Mouse (Mus musculus): Measurements from ENCODE around the gene Olfr385.
"Not testable (repeated sequence)": the region's sequence is repeated elsewhere in the genome, so short reads cannot be mapped to it uniquely, and the experiment has no call there.

The Olfr385 gene

DNA sequence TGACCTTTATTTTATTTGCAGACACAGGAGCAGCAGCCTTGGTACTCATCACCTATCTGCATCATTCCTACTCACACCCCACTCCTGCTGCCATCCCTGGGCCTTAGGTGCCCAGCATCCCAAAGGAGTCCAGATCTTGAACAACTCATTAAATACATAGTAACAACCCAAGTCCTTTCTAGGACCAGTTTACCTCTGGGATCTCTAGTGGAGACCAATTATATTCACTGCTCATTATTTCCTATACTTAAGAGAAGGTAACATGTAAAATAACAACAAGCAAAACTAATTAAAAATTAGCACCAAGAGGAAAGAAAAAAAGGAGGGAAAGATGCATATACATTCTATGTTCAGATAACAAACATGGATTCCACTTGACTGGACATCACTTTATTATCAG, at the start of gene Olfr385:
Gene Olfr385 (minus strand): TSS at position 101 of the 400 bp plus-strand sequence.
- no peak for DNase-seq (ENCODE audit: low spot score)

DNA sequence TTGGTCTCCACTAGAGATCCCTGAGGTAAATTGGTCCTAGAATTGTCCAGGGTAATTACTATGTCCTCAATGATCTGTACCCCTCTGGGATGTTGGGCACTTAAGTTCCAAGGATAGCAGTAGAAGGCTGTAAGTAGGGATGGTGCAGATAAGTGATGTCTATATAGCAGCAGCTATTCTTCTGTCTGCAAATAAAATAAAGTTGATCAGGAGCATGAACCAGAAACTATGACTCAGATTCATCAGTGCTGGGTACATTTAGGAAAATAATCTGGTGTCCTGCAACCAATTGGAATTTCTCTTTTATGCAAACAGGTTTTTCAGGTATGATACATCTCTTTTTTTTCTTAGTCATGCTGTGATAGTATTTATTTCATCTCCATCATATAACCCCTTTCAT, 5.5 kb upstream of the Olfr385 start, which contains the start of gene Olfr384:
Gene Olfr384 (plus strand): TSS at position 301 of the 400 bp plus-strand sequence.
- DNase-seq (ENCODE audit: low spot score): no peak

DNA sequence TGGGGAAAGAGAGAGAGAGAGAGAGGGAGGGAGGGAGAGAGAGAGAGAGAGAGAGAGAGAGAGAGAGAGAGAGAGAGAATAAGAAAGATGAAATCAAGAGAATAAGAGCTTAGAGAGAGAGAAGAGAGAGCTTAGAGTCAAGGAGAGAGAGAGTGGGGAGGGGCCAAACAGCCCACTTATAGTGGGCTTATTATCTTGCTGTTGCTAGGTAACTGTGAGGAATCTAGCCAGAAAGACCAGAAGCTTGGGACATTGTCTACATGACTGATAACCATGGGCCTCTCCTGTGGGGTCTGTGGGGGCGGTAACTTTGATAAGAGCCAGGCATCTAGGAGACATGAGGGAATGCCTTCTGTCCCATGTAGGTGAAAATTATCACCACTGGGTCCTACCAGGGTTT, 9.6 kb downstream of the Olfr385 start:
- DNase-seq (ENCODE audit: low spot score): not testable (repeated sequence)

DNA sequence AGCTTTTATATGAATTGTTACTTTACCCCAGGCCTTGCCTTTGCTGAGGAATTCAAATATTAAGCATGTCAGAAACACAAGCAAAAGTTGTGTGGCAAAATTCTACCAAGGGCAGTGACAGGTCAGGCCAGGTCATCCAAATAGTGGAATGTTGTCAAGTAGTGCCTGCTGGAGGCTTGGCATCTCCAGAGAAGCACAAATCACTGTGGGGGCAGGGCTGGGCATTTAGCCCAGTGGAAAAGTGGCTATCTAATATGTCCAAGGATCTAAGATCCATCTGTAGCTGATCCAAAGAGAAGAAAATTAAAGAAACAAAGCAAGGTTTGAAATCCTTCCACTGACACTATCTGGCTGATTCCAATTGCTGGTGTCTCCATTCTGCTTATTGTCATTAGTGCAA, 12.9 kb downstream of the Olfr385 start:
- no peak for DNase-seq (ENCODE audit: low spot score)
